Mouse (Mus musculus): ENCODE measurements around the gene Sema4d.

Sema4d gene

DNA sequence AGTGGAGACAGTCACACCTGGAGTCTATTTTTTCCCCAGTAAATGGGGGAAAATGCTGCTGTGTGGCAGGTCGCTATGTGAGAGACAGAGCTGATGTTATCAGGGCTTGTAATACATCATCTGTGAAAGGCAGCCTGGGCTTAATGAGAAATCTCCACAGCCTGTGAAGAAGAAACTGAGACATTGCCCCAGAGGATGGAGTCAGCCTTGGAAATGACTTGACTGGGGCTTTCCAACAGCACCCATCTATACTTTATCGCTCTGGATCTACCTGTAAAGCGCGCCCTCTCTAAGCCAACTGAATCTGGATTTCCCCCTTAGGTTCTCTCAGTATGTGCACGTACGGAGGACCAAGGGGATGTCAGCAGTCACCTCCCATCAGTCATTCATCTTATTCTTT, 21.1 kb upstream of the Sema4d start:
- no peak for DNase-seq (ENCODE audit: low read depth, low spot score)

DNA sequence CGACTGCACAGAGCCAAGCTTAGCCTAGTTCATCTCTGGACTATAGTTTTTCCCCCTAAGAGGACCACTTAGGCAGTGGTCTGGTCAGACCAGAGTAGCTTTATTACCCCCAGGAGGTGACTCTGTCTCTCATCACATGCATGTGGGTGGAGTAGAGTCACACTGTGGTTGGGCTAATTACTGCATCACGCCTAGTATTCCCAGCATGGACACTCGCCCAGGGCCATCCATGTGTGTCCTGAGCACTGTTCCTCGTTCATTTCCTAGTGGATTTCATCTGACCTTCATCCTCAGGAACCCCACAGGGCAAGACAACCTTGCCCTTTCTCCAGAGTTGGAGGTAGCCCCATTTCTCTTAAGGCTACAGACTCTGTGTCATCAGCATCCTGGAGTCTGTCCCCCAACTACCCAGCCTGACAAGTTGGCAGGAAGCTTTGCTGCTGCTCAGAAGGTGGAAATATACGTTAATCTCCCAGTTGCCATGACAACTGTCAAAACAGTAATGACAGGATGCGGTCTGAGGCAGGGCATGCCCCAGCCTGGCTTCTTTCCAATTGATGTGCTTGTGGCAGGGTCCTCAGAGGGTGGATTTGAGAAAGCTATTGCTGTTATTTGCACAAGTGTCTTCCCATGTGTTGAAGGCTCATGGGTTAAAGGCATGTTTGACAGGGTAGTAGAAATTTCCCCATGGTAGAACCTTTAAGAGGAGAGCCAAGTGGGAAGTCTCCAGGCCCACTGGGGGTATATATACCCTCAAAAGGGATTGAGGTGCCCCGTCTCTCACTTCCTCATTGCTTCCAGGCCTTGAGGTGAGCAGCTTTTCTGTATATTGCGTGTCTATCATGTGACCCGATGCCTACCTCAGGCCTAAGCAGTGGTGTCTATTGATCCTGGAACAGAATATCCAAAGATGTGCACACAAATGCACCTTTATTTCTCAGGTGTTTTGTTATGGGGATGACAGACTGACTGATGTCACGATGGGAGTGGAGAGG, 20.4 kb upstream of the Sema4d start:
- DNase-seq (ENCODE audit: low read depth, low spot score) = no peak

DNA sequence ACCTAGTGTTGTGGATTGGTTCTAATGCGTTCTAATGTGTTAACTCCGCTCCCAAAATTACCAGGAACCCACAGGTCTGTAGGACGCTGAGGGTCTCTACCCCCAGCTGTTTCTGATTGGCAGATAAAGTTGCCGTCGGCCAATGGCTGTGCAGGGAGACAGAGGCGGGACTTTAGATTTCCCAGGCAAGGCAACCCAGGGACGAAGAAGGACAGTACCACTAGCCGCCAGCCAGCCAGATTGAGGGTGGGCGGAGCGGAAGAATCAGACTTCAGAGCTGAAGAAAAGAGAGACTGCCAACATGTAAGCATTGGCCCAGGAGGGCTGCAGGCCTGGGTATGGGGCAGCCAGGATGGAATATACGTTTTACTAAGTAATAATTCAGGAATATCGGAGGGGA, 14.6 kb upstream of the Sema4d start:
- no peak for DNase-seq (ENCODE audit: low read depth, low spot score)

DNA sequence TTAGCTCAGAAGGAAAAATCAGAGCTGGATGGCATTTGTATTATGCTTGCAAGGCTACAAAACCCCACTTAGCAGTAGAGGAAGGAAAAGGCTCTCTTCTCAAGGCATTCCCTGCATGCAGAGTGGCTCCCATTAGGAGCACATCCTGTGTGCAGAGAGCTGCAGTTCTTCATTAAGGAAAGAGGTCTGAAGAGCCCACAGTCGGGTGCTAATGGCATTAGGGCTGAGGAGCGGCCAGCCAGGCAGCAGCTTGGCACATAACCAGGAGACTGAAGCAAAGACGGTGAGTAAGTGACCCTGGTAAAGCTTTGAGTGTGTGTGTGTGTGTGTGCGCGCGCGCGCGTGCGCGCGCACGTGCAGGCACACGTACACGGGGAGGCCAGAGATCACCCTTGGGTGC, 12.7 kb upstream of the Sema4d start:
- DNase-seq (ENCODE audit: low read depth, low spot score) = no peak

DNA sequence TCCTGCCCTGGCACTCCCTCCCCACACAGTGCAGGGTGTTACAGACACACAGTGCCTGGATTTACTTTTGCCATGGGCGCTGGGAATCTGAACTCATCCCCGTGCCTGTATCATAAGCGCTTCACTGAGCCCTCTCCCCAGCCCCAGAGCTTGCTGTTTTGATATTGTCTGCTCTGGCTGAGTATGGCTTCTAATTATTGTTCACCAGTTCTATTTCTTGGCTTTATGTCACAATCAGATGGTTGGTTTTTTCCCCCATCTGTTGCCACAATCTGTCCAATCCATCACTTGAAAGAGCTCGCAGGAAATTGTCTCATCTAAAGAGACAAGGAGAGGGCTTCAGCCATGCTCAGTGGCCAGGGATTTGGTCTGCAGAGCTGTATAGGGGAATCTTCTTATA, 12.1 kb upstream of the Sema4d start:
- DNase-seq (ENCODE audit: low read depth, low spot score) = peak; percentile 69

DNA sequence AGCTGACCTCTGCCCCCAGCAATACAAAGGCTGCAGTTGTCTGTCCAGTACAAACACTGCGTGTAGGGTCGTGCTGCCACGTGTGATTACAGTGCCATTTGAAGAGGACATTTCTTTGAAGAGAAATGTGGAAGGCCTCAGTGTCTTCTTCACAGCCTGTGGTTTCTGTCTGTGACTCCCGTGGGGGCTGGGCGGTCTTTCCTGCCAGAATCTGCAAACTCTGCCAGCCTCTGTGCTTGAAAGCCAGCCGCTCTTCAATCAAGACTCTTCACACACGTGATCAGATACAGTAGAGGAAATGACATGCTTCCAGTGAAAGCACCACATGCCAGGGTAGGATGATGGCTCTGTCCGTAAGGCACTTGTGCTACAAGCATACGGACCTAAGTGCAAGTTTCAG, 7.4 kb upstream of the Sema4d start:
- no peak for DNase-seq (ENCODE audit: low read depth, low spot score)

DNA sequence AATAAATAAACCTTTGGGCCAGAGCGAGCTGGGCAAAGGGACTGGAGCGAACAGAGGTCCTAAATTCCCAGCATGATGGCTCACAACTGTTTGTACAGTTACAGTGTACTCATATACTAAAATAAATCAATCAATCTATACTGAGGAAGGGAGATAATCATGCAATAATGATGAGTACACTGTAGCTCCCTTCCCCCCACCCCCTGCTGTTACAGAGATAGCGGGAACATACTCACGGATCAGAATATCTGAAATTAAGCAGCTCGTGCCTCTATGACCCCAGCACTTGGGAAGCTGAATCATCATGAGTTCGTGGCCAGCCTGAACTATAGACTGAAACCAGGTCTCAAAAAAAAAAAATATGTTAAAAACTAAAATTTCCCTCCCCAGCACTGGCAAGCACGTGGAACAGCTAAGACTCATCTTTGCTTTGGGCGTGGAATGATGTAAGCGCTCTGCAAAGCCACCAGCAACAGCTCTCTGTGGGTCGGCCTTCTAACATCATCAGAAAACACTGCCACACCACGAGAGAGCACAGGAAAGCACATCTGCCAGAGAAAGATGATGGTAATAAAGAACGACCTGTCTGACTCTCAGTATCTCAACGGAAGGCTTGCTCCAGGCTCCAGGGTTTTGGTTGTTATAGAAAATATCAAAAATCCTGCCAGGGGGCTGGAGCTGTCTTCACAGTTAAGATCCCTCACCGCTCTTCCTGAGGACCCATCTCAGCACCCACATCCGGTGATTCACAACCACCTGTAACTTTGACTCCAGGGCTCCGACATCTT, 6.4 kb upstream of the Sema4d start:
- DNase-seq (ENCODE audit: low read depth, low spot score) = no peak

DNA sequence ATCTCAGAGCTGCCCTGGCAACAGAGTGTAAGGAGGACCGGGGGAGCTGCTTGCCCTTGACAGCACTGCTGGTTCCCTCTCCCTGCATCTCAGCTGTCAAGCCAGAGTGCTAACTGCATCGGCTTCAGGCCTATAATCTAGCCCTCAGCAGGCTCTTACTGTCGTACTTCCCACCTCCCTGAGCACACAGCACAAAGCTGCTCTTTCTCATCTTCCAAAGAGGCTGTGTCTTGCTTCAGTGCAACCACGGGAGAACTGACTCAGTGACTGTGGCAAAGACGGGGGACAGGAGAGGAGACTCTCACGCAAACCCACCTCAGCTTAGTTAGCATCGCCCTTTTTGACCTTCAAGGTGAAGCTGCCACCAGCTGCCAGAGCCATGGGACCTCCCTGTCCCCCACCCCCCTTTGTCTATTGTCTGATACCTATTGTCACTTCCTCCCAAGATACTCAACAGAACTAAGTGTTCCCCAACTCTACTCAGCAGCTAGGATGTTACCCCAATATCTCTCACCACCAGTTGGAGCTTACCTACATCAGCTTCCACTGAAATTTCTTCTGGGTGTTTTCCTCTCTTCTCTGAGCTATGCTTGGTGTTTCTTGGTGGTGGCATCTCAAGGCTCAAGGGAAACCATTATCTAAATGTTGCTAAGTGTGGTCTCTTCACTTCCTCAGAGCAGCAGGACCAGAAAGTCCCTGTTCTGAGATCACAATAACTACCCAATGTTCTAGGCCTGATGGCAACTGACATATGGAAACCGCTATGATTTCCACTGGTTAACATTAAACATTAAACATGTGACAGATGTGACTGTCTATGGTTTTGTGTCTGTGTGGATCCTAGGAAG, 4.6 kb upstream of the Sema4d start:
- DNase-seq (ENCODE audit: low read depth, low spot score) = no peak

DNA sequence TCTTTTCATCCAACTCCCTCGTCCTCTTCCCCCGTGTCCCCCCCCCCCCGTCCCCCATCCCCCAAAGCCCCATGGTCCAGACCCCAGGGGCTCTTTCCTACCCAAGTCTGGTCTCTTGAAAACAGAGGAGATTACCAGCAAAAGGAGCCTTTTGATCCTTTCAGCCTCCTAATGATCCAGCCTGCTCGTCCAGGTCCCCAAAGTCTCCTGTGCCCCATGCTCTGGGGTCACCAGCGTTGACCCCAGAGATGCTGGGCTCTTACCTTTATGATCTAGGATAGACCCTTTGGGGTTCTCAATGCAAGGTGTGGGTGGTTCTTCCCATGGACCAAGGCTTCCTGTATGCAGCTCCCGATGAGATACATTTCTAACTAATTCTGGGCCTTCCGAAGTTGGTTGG, 401 bp upstream of the Sema4d start:
- no peak for DNase-seq (ENCODE audit: low read depth, low spot score)

DNA sequence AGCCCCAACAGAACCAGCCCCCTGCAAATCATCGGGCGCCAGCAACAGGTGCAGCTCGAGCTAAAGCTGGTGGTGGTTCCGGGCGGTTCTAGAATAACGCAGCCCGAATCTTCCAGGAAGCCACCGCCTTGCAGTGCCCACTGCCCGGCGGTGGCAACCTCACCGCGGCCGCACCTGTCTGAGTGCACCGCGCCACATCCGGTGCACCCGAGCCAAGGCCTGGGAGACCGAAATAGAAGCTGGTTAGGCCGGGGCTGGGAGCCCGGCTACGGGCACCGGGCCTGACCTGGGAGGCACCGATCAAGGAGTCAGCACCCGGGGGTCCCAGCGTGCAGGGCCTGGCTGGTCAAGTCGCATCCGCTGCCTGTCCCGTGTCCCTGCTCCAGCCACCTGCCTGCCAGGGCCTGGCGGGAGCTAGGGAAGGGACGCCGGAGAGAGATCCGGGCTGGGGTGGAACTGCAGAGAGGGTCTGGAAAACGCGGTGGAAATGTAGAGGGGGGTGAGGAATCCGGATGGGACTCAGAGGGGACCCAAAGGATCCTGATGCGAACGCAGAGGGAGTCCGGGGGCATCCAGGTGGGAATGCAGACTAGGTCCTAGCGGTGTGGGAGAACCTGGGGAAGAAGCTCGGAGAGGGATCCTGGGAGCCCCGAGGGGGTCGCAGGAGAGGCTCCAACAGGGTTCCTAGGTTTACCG, 670 bp downstream of the Sema4d start:
- DNase-seq (ENCODE audit: low read depth, low spot score) = no peak

DNA sequence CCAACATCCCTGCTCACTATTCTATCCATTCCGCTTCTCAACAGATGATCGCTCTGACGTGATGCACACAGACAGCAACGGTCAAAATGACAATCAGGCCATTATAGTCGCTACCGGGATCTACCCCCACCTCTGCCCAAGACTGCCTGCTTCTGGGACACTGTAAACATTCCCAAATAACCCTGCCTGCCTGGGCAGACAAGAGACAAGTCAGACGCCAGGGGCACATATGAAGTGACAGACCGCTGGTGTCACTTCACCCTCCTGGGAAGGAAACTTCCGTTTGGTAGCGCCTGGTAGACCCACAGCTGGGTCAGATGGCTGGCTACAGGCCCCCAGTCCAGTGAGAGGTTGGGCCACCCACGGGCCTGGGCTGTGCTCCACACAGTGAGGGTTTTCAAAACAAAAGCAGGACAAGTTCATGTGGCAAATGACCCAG, 1.4 kb downstream of the Sema4d start:
- no peak for DNase-seq (ENCODE audit: low read depth, low spot score)

DNA sequence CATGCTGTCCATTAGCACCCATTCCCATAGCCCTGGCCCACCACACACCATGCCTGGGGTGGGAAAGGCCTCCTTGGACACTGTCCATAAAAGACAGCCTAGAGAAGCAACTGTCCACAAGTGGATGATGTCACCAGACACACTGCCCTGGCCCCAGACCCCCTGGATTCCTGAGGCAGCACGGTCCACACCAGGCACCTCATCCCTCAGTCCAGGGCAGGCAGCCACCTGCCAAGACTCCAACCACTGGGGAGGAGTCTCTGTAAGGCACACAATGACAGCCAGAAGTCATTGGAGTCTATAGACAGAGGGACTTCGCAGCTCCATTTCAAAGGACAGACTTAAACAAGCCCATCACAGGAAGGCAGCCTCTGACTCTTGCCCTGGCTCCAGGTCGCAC, 1.9 kb downstream of the Sema4d start:
- no peak for DNase-seq (ENCODE audit: low read depth, low spot score)

DNA sequence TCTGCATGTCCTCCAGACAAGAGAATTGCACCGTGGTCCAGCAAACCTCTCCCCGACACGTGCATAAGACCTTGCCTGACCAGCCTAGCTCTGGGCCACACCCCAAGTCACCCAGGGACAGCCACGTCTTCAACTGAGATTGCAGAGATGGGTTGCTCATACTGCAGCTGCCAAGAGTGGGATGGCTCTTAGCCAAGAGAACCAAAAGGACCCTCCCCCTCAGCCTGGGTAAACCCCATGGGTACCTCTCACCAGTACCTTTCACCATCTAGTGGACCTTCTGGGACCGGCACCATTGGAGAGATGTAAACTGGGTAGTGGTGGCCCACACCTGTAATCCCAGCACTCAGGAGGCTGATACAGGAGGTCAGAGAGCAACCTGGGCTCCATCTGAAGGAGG, 2.8 kb downstream of the Sema4d start:
- no peak for DNase-seq (ENCODE audit: low read depth, low spot score)

DNA sequence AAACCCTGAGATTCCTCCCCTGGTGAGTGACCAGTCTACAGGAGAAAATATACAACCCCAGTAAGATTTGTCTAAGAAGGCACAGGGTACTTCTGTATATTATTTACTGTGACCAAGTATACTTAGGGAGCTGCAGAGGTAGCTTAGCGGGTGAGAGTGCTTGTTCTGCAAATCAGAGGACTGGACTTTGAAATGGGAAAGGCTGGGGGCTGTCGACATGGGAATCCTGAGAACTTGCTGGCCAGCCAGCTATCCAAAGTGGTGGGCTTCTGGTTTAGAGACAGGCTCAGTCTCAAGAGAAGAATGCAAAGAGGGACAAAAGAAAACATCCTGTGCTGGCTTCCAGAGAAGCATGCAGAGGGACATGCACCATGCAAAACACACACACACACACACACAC, 5.7 kb downstream of the Sema4d start:
- DNase-seq (ENCODE audit: low read depth, low spot score) = no peak

DNA sequence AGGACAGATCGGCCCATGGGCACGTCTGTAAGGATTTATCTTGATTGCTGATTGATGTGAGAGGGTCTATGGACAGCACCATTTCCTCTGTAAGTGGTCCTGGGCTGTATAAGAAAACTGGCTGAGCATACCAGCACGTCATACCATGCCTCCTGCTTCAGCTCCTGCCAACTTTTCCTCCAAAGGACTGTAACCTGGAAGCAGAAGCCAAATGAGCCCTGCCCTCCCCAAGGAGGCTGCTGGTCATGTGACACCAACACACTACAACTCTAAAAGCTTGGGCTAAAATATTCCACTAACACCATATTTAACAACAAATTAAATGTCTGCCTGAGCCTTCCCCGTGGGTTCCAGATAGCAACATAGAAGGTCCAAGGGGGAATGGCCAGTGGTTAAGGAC, 6.9 kb downstream of the Sema4d start:
- DNase-seq (ENCODE audit: low read depth, low spot score) = no peak

DNA sequence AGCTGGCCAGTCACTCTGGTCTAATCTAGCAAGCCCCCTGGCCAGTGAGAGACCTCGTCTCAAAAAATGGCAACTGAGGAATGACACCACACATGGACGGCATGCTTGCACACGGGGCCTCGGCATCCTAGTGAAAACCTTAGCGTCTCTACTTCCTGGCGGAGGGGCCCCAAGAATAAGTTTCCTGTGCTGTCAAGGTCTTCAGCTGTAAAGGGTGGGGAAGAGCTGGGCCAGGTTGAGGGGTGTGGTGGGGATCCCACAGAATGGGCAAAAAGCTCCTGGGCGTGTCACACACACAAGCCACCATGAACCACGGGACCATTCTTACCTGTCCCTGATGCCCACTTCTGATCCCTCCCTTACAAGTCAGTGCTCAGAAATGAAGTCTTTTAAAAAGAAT, 9.1 kb downstream of the Sema4d start:
- no peak for DNase-seq (ENCODE audit: low read depth, low spot score)

DNA sequence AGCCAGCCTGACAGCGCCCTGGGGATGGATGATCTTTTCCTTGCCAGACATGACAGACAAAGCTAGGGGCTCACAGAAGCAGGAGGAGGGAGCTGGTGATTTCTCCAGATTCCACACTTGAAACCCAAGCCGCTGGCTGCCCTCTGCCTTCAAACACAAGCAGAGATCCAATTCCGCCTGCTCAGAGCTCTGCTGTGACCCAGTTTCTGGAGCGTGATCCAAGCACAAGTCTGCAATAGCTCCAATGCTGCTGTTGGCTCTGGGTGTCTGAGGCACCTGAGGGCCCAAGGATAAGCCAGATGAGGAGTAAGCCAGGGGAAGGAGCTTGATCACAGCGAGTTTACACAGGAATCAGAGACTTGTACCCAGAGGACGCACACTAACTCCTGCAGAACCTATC, 9.7 kb downstream of the Sema4d start:
- no peak for DNase-seq (ENCODE audit: low read depth, low spot score)

DNA sequence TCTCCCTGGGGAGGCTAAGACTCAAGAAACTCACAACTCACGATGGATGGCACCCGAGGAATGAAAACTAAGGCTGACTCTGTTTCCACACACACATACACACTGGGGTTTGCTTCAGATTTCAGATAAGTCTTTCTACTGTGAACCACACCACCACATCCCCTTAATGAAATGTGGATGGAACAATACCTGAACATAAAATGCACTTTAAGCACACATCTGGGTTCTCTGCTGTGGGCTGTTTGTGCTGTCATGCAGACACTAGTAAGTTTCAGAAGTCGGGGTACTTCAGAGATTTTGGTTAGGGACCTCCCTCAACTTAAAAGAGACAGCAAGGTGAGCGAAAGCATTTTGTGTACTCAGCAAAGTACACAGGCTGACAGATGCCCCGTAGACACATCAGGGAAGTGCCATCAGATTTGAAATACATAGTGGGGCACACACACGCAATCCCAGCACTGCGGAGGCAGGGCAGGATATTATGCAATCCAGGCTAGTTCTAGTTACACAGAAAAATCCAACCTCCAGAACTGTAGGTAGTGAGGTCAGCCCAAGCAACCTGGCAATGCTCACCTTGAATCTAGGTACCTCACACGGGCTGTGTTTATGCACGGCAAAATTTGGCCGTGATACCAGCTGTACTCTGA, 12.9 kb downstream of the Sema4d start:
- DNase-seq (ENCODE audit: low read depth, low spot score) = no peak

DNA sequence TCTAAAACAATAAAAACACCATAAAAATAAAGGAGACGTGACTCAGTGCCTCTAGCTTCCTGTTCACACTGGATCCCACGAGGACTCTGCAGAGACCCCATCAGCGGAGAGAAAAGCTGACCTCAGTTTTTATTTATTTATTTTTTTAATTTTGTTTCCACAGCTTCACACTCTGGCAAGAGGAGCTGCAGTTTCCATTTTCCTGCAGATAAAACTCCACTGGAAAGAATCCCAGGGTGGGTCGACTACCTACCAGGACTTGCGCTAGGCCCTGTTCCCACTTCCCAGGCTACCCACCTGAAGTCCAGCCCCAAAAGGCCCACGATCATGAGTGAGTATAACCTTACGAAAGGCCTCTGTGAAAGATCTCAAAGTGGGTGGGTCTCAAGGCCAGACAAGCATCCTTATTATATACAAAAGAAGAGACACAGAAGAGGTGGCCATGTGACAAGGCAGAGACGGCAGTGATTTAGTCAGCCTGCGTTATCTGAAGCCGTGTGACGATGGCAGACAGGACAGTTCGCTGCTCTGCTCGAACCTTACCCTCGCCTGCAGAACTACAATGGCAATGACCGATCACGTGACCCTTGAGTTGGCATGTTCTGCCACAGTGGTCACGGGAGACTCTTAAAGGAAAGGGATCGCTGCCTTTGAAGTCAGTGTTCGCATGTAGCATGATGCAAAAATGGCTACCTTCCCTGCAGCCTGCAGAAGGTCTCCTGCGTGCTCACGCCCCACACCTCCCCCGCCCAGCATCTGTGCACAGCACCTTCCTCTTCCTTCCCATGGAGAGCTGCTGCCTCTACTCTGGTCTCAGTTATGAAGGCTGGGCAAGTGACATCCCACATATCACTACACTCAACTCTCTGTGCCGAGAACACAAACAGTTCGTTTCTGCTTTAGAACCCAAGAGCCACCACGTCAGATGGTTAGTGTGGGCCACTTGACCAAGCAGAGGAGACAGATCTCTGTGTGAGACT, 14.3 kb downstream of the Sema4d start:
- DNase-seq (ENCODE audit: low read depth, low spot score) = no peak

All from brain, embryonic 18.5 days (tissue).